Mouse (Mus musculus) liver, embryonic 14.5 days (tissue): ENCODE measurements around the gene Ier3. TPM values are rescaled to one million over a fixed set of nuclear protein-coding genes. Genes with fewer than 3 reads are reported as not detected.

Experiments used
- ATAC-seq: fragments of 200-750 bp; cut with Nextera tagmentation; 2 replicates; pipeline ENCODE4 v1.8.0; 2017; ENCODE audit warnings: moderate number of reproducible peaks, mild to moderate bottlenecking, moderate library complexity; ENCODE audit not compliant: insufficient read depth
- DNase-seq, 3 experiments: peaks; one replicate each; pipeline ENCODE4 v3.0.0-alpha.2; 2012 to 2013; ENCODE audit warnings: low read depth in 3 of 3, low spot score in 3 of 3
- H3K27ac ChIP-seq: fragments of 300-500 bp; sonication (generic); 2 replicates; pipeline ENCODE4 v1.5.1; 2014; ENCODE audit warnings: moderate library complexity, mild to moderate bottlenecking, control low read depth, inconsistent platforms
- H3K27me3 ChIP-seq: fragments of 300-500 bp; sonication (generic); 2 replicates; pipeline ENCODE4 v1.6.1; 2014; ENCODE audit warnings: mild to moderate bottlenecking, low read length, moderate library complexity; ENCODE audit not compliant: control insufficient read depth, insufficient read depth
- H3K36me3 ChIP-seq: fragments of 300-500 bp; sonication (generic); replicated peaks from 2 replicates; pipeline ENCODE4 v1.6.1; 2014; ENCODE audit warnings: low read depth; ENCODE audit not compliant: control insufficient read depth, insufficient read depth
- H3K4me1 ChIP-seq, 2 experiments: fragments of 200-500 bp in 1 of 2; fragments of 300-500 bp in 1 of 2; sonication (generic) in 1 of 2; replicated peaks; 2 replicates each; pipeline ENCODE4 v1.6.1; 2012 to 2014; ENCODE audit warnings: antibody characterized with exemption in 1 of 2, inconsistent platforms in 1 of 2, low read length in 1 of 2; ENCODE audit not compliant: control insufficient read depth in 2 of 2, insufficient read depth in 2 of 2
- H3K4me2 ChIP-seq: fragments of 300-500 bp; sonication (generic); 2 replicates; pipeline ENCODE4 v1.6.1; 2014; ENCODE audit warnings: low read depth, mild to moderate bottlenecking, control low read depth, moderate library complexity
- H3K4me3 ChIP-seq, 2 experiments: fragments of 200-500 bp in 1 of 2; fragments of 300-500 bp in 1 of 2; sonication (generic) in 1 of 2; 2 replicates each; pipeline ENCODE4 v1.5.1; 2012 to 2014; ENCODE audit warnings: low read depth in 2 of 2, low read length in 2 of 2, mild to moderate bottlenecking in 2 of 2, control low read depth in 1 of 2, inconsistent platforms in 1 of 2, moderate library complexity in 1 of 2; ENCODE audit not compliant: insufficient read depth in 1 of 2
- H3K9ac ChIP-seq: fragments of 300-500 bp; sonication (generic); replicated peaks from 2 replicates; pipeline ENCODE4 v1.6.1; 2014; ENCODE audit warnings: mild to moderate bottlenecking, control low read depth, moderate library complexity
- H3K9me3 ChIP-seq: fragments of 300-500 bp; sonication (generic); 2 replicates; pipeline ENCODE4 v1.6.1; 2016; ENCODE audit warnings: low read length, mixed read lengths; ENCODE audit not compliant: control insufficient read depth
- CTCF ChIP-seq: IDR thresholded peaks from 2 replicates; pipeline ENCODE4 v1.5.1; 2016; ENCODE audit warnings: antibody characterized with exemption, low read depth, control low read depth
- EP300 ChIP-seq: IDR thresholded peaks from 2 replicates; pipeline ENCODE4 v1.6.1; 2016; ENCODE audit warnings: antibody characterized with exemption, low read depth
- WGBS: fragments of 180-500 bp; shearing (Covaris S2); extraction: QIAGEN DNeasy Blood & Tissue Kit; methylation state at CpG from one replicate; pipeline ENCODE4 v1.1.7; 2014; ENCODE audit not compliant: insufficient replicate concordance; 5-methylcytosine and 5-hydroxymethylcytosine counted together
- polyA plus RNA-seq, 2 experiments: library from polyadenylated mRNA; depleted of rRNA in 1 of 2; stranded (reverse) in 1 of 2; unstranded in 1 of 2; fragments of >200 nt; fragmentation: Nextera tagmentation in 1 of 2; extraction: Ambion mirVana in 1 of 2; gene quantifications; 2 replicates each; pipeline versions ENCODE4 v1.2.1 to v1.2.3; 2012 to 2014

Ier3 gene
- polyA plus RNA-seq, 2 experiments: 11.0 to 11.6 TPM

DNA sequence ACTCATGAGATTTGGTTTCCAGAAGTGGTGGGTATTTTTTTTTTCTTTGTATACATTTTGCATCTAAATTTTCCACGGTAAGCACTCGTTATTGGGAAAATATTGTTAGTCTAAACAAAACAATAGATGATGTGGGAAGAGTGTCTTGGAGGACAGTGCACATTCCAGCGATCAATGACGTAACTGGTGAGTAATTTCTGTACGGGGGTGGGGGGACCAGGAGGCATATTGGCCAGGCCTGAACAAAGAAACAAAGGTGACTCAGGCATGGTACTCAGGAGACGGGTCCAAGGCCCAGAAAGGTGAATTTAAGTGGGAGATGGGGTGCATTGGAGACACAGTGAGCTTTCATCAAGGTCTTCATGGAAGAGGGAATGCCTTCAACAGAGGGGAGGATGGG, 25.8 kb upstream of the Ier3 start:
- no peak overlapping the region for H3K27ac ChIP-seq
- no peak overlapping the region for H3K4me3 ChIP-seq
- H3K9ac ChIP-seq: no peak overlapping the region
- no peaks in the 10 kb centered on the region for H3K9me3 ChIP-seq
- WGBS: 65% methylated on average over 6 of the region's 6 CpGs
- ATAC-seq: no peak
- no peak overlapping the region for H3K4me2 ChIP-seq
- TF ChIP-seq EP300: no peak
- TF ChIP-seq CTCF: no peak
- no peak for DNase-seq
- H3K36me3 ChIP-seq: no peaks in the 10 kb centered on the region
- H3K27me3 ChIP-seq: no peaks in the 10 kb centered on the region
- H3K4me1 ChIP-seq: peaks cover 2 to 20% of the 10 kb centered on the region in 2 experiments; a peak in 3 of 4 replicates

DNA sequence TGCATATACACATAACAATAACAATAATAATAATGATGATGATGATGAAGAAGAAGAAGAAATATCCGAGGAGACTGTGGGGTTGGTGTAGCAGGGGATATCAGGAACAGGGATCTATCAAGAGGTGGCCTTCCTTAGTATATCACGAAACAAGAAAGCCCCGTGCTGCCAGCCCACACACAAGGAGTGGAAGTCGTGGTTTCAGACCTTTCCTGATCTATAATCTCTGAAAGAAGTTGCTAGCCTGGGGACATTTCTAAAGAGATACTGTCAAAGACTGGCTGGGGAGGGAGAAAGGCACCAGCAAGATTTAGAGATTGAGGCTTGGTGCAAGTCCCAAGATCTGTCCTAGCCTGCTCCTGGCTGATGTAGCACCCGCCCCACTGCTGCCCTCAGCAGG, 24.6 kb upstream of the Ier3 start:
- WGBS: 17% methylated on average over 5 of the region's 5 CpGs
- Histone ChIP-seq H3K27me3 (no peaks in the 10 kb centered on the region), H3K4me1 (peaks cover 2 to 23% of the 10 kb centered on the region in 2 experiments; a peak in 3 of 4 replicates), H3K4me3 (no peak overlapping the region), H3K9ac (no peak overlapping the region), H3K36me3 (no peaks in the 10 kb centered on the region), H3K4me2 (no peak overlapping the region), H3K27ac (no peak overlapping the region), H3K9me3 (no peaks in the 10 kb centered on the region)
- DNase-seq (no peak), ATAC-seq (no peak)
- TF ChIP-seq CTCF (no peak), EP300 (no peak)

DNA sequence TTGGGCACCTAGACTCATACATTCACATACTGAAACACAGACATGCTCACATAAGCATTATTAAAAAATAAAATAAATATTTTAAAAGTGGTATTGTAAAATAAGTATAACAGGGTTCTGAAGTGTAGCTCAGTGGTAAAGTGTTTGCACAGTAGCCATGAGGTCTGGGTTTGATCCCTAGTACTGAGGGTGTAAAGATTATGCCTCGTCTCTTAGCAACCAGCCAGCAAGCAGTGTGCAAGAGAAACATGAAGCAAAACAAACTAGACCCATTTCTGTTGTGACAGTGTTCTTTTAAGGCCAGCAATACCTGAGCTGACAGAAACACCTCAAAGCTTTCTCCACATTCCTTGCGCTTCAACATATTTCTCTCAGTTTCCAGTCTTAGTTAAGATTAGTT, 20.6 kb upstream of the Ier3 start:
- Histone ChIP-seq H3K36me3 (no peaks in the 10 kb centered on the region), H3K27ac (no peak overlapping the region), H3K4me1 (peaks cover 0 to 10% of the 10 kb centered on the region in 2 experiments; a peak in 1 of 4 replicates), H3K4me2 (no peak overlapping the region), H3K9me3 (no peaks in the 10 kb centered on the region), H3K9ac (no peak overlapping the region), H3K4me3 (no peak overlapping the region), H3K27me3 (no peaks in the 10 kb centered on the region)
- ATAC-seq: no peak
- no peak for TF ChIP-seq EP300
- TF ChIP-seq CTCF: no peak
- 60% methylated on average over 2 of the region's 2 CpGs for WGBS
- DNase-seq: no peak

DNA sequence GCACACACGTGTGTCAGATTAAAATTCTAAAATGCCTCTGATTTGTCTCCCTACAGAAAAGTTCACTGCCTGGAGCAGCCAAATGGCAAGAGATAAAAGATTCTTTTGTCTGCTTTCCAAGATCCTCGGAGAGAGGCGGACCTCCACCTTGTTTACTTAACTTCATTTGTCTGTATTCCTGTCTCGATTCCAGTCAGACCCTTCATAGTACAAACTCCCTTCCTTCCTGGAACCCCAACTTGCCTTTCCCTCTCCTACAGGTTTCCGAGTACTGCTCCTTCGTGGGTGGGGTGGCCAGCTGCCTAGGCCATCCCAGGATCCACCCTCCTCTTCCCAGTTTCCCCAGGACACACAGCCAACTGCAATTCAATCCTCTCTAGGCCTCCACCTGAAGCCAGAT, 18.5 kb upstream of the Ier3 start:
- Histone ChIP-seq H3K4me3 (no peak overlapping the region), H3K27me3 (no peaks in the 10 kb centered on the region), H3K36me3 (no peaks in the 10 kb centered on the region), H3K9me3 (no peaks in the 10 kb centered on the region), H3K9ac (no peak overlapping the region), H3K4me1 (0 out of 4 replicates have a peak, but pooled peaks cover 0 to 4% of the 10 kb centered on the region in 2 experiments), H3K27ac (no peak overlapping the region), H3K4me2 (no peak overlapping the region)
- DNase-seq (no peak), ATAC-seq (no peak)
- TF ChIP-seq CTCF (no peak), EP300 (no peak)
- WGBS: 58% methylated on average over 6 of the region's 6 CpGs

DNA sequence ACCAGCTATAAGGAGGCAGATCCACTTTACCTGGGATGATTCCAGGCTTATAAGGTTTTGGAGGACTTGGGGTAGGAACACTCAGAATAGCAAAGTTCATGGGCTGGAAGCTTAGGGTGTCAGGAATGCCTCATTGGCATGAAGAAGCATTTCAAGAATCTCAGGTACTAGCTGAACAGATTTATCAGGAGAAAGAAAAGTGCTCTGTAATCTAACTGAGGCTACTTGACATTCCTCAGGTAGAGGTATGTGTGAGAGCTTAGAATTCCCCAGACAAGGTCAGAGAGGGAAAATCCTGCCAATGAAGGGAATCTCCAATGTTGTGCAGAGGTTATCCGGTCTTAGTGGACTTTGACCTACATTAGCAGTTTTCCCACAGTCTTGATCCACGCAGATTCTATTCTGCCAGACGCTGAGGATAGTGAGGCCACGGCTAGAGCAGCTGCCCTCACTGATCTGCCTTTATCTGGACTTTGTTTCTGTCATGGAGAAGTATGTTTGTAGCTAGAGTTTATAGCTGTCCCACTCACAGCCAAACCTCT, 17.6 kb upstream of the Ier3 start:
- ATAC-seq (no peak), DNase-seq (no peak)
- no peak for TF ChIP-seq EP300
- TF ChIP-seq CTCF: no peak
- Histone ChIP-seq H3K36me3 (no peaks in the 10 kb centered on the region), H3K4me3 (no peak overlapping the region), H3K9me3 (no peaks in the 10 kb centered on the region), H3K9ac (no peak overlapping the region), H3K4me1 (0 out of 4 replicates have a peak, but pooled peaks cover 0 to 5% of the 10 kb centered on the region in 2 experiments), H3K27ac (no peak overlapping the region), H3K27me3 (no peaks in the 10 kb centered on the region), H3K4me2 (no peak overlapping the region)
- 53% methylated on average over 4 of the region's 4 CpGs for WGBS
